Mouse (Mus musculus): Measurements from ENCODE around the gene Gemin5. TPM values are rescaled to one million over a fixed set of nuclear protein-coding genes. Genes with fewer than 3 reads are reported as not detected.

The Gemin5 gene
- polyA plus RNA-seq, 1 experiment from 2014 or later = 20.3 TPM

DNA sequence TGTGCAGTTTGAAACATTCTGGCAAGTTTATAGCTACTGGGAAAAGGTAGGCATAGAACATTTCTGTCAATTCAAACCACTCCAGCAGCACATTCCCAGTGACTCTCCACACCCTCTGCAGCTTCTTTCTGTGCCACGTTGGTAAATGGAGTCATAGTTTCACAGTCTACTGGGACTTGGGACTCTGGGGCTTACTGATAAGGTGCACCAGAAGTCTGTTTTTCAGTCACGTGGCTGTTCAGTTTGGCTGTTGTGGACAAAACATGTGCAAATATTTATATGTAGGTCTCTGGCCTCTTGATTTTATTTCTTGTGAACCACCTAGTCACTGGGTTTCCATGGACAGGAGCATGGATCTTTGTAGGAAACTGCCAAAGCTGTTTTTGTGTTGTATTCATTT lies 40.8 kb downstream of the Gemin5 start:
- Histone ChIP-seq H3K9me3 (ENCODE audit: control insufficient read depth, low read length) (no peaks in the 10 kb centered on the region), H3K4me2 (no peak overlapping the region), H3K9ac (ENCODE audit: low read length) (no peak overlapping the region), H3K4me3 (ENCODE audit: low read depth, low read length) (no peak overlapping the region), H3K27ac (ENCODE audit: low read depth, low read length) (no peak overlapping the region), H3K36me3 (ENCODE audit: control insufficient read depth, insufficient read depth, low read length) (peaks cover 17% of the 10 kb centered on the region), H3K4me1 (ENCODE audit: control insufficient read depth, insufficient read depth, low read length) (no peaks in the 10 kb centered on the region), H3K27me3 (ENCODE audit: control insufficient read depth, insufficient read depth, low read length) (no peaks in the 10 kb centered on the region)
- DNase-seq (ENCODE audit: low spot score, missing footprints) = no peak
- WGBS = 83% methylated on average over 2 of the region's 2 CpGs
- no peak for ATAC-seq (ENCODE audit: low FRiP score)

DNA sequence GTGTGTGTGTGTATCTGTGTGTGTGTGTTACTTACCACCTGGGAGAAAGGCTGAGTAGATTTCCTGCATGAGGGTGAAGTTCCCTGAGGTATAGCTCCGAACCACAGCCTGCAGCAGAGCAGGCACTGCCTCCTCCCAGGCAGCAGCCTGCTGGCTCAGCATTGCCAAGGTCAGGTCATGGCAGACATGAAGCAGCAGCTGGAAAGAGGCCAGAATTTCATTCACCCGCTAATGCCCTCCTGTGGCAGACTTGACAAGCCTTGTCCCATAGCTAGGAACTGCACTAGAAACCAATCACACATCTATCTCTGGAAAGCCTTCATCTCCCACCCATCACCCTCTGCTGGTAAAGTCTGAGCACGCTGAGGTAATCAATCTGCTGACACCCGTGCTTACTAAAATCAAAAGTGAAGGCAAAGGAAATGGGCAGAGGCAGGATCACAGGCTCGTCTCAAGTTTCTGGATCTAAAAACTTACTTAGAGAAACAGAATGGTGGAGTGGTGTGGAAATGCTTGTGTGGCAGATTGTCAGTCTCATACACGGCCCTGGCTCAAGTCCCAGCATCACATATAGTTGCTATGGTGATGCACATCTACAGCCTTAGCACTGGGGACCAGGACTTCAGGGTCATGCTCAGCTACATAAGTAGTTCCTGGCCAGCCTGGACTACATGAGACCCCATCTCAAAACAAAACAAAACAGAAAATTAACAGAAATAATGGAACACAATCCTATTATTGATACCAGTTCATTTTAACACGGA lies 41.8 kb downstream of the Gemin5 start:
- Histone ChIP-seq H3K27me3 (ENCODE audit: control insufficient read depth, insufficient read depth, low read length) (no peaks in the 10 kb centered on the region), H3K27ac (ENCODE audit: low read depth, low read length) (no peak overlapping the region), H3K36me3 (ENCODE audit: control insufficient read depth, insufficient read depth, low read length) (peaks cover 17% of the 10 kb centered on the region), H3K4me2 (no peak overlapping the region), H3K9me3 (ENCODE audit: control insufficient read depth, low read length) (no peaks in the 10 kb centered on the region), H3K4me1 (ENCODE audit: control insufficient read depth, insufficient read depth, low read length) (no peaks in the 10 kb centered on the region), H3K9ac (ENCODE audit: low read length) (no peak overlapping the region), H3K4me3 (ENCODE audit: low read depth, low read length) (no peak overlapping the region)
- DNase-seq (ENCODE audit: low spot score, missing footprints) = no peak
- no peak for ATAC-seq (ENCODE audit: low FRiP score)
- 84% methylated on average over 7 of the region's 7 CpGs for WGBS

DNA sequence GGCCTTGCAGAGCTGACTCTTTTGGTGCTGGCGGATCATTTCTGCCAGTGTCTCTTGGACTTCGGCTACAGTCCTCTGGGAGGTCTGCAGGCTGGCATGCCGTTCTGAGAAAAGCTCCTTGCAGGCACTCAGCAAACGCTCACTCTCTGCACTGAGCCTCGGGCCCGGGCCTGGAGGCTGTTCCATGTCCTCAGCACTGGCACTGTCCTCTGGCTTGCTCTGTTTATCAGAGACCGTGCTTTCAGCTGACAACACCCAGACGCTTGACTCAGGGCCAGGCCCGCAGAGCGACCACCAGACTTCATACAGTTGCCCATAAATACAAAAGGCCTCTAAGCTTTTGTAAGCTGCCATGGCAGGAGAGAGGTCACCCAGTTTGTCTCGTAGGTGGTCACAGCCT lies 43.3 kb downstream of the Gemin5 start:
- Histone ChIP-seq H3K27me3 (ENCODE audit: control insufficient read depth, insufficient read depth, low read length) (no peaks in the 10 kb centered on the region), H3K9me3 (ENCODE audit: control insufficient read depth, low read length) (no peaks in the 10 kb centered on the region), H3K9ac (ENCODE audit: low read length) (no peak overlapping the region), H3K36me3 (ENCODE audit: control insufficient read depth, insufficient read depth, low read length) (peaks cover 19% of the 10 kb centered on the region), H3K27ac (ENCODE audit: low read depth, low read length) (no peak overlapping the region), H3K4me3 (ENCODE audit: low read depth, low read length) (no peak overlapping the region), H3K4me2 (no peak overlapping the region), H3K4me1 (ENCODE audit: control insufficient read depth, insufficient read depth, low read length) (no peaks in the 10 kb centered on the region)
- WGBS = 88% methylated on average over 11 of the region's 11 CpGs
- ATAC-seq (ENCODE audit: low FRiP score) = no peak
- DNase-seq (ENCODE audit: low spot score, missing footprints) = no peak

DNA sequence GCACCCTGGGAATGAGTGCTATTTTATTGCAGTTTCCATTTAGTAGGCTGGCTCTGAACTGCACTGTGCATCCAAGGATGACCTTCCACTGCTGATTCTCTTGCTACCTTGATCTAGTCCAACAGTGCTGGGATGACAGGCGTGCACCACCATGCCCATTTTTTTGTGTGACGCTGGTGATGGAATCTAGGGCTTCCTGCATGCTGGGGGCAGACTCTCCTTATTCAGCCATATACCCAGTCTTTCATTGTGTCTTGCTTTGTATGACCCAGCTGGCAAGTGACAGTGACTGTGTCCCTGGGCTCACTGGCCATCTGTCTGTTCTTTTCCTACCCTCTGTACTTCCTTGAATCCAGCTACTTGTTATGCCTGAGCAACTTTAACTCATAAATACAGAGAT lies 44.6 kb downstream of the Gemin5 start:
- Histone ChIP-seq H3K4me3 (ENCODE audit: low read depth, low read length) (no peak overlapping the region), H3K36me3 (ENCODE audit: control insufficient read depth, insufficient read depth, low read length) (peaks cover 19% of the 10 kb centered on the region), H3K4me2 (no peak overlapping the region), H3K4me1 (ENCODE audit: control insufficient read depth, insufficient read depth, low read length) (no peaks in the 10 kb centered on the region), H3K27me3 (ENCODE audit: control insufficient read depth, insufficient read depth, low read length) (no peaks in the 10 kb centered on the region), H3K9me3 (ENCODE audit: control insufficient read depth, low read length) (no peaks in the 10 kb centered on the region), H3K27ac (ENCODE audit: low read depth, low read length) (no peak overlapping the region), H3K9ac (ENCODE audit: low read length) (no peak overlapping the region)
- no peak for ATAC-seq (ENCODE audit: low FRiP score)
- 96% methylated on average over 2 of the region's 2 CpGs for WGBS
- DNase-seq (ENCODE audit: low spot score, missing footprints) = no peak

DNA sequence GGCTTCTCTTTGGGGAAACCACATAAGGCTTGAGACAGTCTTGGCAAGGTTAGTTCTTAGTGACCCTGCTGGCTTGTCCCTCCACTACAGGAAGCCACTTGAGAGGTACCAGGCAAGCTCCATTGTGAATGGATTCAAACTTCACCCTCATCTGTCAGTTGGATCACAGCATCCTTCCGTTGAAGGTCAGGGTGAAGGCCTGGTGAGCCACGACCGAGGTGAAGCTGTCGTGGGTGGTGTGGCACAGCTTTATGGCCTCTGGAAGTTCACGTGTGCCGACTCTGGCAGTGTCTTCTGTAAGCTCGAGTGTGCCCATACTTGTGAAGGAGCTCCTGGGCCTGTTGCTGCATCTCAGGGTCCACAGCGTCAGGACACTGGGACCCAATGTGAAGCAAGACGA lies 47.0 kb downstream of the Gemin5 start:
- ATAC-seq (ENCODE audit: low FRiP score) (no peak), DNase-seq (ENCODE audit: low spot score, missing footprints) (no peak)
- Histone ChIP-seq H3K27me3 (ENCODE audit: control insufficient read depth, insufficient read depth, low read length) (no peaks in the 10 kb centered on the region), H3K4me1 (ENCODE audit: control insufficient read depth, insufficient read depth, low read length) (no peaks in the 10 kb centered on the region), H3K36me3 (ENCODE audit: control insufficient read depth, insufficient read depth, low read length) (peaks cover 22% of the 10 kb centered on the region), H3K9ac (ENCODE audit: low read length) (no peak overlapping the region), H3K4me3 (ENCODE audit: low read depth, low read length) (no peak overlapping the region), H3K9me3 (ENCODE audit: control insufficient read depth, low read length) (no peaks in the 10 kb centered on the region), H3K4me2 (no peak overlapping the region), H3K27ac (ENCODE audit: low read depth, low read length) (no peak overlapping the region)
- WGBS = 90% methylated on average over 9 of the region's 9 CpGs

DNA sequence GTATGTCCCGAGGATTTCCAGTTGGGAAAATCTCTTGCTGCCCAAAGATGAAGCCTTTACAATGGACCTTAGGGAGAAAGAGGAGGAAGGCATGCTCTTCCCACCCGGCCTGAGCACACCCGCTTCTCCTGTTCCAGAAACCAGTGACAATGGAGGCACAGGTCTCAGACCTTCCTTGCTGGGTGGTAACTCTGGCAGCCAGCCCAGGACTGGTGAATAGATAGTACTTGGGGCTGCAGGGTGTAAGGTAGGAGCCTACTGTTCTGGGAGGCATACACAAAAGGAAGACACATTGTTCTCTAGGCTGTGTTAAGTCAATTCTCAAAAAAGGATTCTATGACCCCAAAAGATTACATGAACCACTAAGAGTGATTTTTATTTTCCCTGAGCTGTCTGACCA lies 47.7 kb downstream of the Gemin5 start:
- H3K4me3 ChIP-seq (ENCODE audit: low read depth, low read length) = no peak overlapping the region
- no peak overlapping the region for H3K9ac ChIP-seq (ENCODE audit: low read length)
- WGBS = 84% methylated on average over 3 of the region's 3 CpGs
- ATAC-seq (ENCODE audit: low FRiP score) (no peak), DNase-seq (ENCODE audit: low spot score, missing footprints) (no peak)
- H3K9me3 ChIP-seq (ENCODE audit: control insufficient read depth, low read length) = no peaks in the 10 kb centered on the region
- no peaks in the 10 kb centered on the region for H3K27me3 ChIP-seq (ENCODE audit: control insufficient read depth, insufficient read depth, low read length)
- H3K4me2 ChIP-seq = no peak overlapping the region
- H3K36me3 ChIP-seq (ENCODE audit: control insufficient read depth, insufficient read depth, low read length) = peaks cover 25% of the 10 kb centered on the region
- H3K27ac ChIP-seq (ENCODE audit: low read depth, low read length) = no peak overlapping the region
- no peaks in the 10 kb centered on the region for H3K4me1 ChIP-seq (ENCODE audit: control insufficient read depth, insufficient read depth, low read length)

DNA sequence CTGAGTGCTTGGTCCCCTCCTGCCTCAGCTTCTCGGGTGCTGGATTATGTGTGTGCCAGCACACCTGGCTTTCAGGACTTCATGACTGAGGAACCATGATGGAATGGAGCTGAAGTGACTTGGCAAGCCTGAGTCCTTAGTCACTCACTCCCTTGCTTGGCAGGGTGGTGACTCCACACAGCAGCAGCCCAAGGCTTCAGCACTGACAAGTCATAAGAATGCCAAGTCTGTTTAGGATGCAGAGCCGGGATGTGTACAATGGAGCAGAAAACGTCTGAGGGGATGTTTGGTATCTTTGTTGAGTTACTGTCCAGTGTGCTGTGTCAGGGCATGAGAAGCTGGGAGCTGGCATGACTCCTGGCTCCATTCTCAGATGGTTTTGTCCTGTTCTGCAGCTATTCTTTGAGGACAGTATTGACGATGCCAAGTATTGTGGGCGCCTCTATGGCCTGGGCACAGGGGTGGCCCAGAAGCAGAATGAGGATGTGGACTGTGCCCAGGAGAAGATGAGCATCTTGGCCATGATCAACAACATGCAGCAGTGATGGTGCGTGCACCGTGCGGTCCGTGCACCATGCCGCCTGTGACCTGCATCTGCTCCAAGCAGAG lies 51.2 kb downstream of the Gemin5 start:
- no peak for ATAC-seq (ENCODE audit: low FRiP score)
- Histone ChIP-seq H3K9me3 (ENCODE audit: control insufficient read depth, low read length) (no peaks in the 10 kb centered on the region), H3K4me3 (ENCODE audit: low read depth, low read length) (no peak overlapping the region), H3K9ac (ENCODE audit: low read length) (no peak overlapping the region), H3K4me1 (ENCODE audit: control insufficient read depth, insufficient read depth, low read length) (no peaks in the 10 kb centered on the region), H3K4me2 (no peak overlapping the region), H3K27me3 (ENCODE audit: control insufficient read depth, insufficient read depth, low read length) (no peaks in the 10 kb centered on the region), H3K36me3 (ENCODE audit: control insufficient read depth, insufficient read depth, low read length) (peaks cover 29% of the 10 kb centered on the region), H3K27ac (ENCODE audit: low read depth, low read length) (no peak overlapping the region)
- WGBS = 84% methylated on average over 10 of the region's 10 CpGs
- DNase-seq (ENCODE audit: low spot score, missing footprints) = no peak

DNA sequence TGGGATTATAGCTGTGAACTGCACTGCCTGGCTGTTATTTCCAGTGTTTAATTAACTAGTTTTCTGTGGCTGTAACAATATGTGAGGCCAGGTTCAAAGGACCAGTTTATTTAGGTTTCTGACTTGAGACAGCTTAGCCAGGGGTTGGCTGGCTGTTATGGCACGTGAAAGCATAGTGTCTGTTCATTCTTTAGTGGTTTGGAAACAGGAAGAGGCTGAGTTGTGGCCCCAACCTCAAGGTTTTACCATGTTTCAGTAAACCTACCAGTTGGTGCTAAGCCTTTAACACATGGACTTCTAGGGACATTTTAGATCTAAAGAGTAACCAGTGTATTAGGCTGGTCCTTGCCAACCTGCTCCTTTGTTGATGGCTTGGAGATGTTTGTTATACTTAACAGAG lies 51.8 kb downstream of the Gemin5 start:
- no peak overlapping the region for H3K9ac ChIP-seq (ENCODE audit: low read length)
- H3K36me3 ChIP-seq (ENCODE audit: control insufficient read depth, insufficient read depth, low read length) = peaks cover 29% of the 10 kb centered on the region
- 92% methylated on average over 1 of the region's 1 CpGs for WGBS
- no peaks in the 10 kb centered on the region for H3K4me1 ChIP-seq (ENCODE audit: control insufficient read depth, insufficient read depth, low read length)
- no peaks in the 10 kb centered on the region for H3K9me3 ChIP-seq (ENCODE audit: control insufficient read depth, low read length)
- no peak for ATAC-seq (ENCODE audit: low FRiP score)
- H3K27me3 ChIP-seq (ENCODE audit: control insufficient read depth, insufficient read depth, low read length) = no peaks in the 10 kb centered on the region
- DNase-seq (ENCODE audit: low spot score, missing footprints) = no peak
- H3K4me3 ChIP-seq (ENCODE audit: low read depth, low read length) = no peak overlapping the region
- H3K4me2 ChIP-seq = no peak overlapping the region
- no peak overlapping the region for H3K27ac ChIP-seq (ENCODE audit: low read depth, low read length)

DNA sequence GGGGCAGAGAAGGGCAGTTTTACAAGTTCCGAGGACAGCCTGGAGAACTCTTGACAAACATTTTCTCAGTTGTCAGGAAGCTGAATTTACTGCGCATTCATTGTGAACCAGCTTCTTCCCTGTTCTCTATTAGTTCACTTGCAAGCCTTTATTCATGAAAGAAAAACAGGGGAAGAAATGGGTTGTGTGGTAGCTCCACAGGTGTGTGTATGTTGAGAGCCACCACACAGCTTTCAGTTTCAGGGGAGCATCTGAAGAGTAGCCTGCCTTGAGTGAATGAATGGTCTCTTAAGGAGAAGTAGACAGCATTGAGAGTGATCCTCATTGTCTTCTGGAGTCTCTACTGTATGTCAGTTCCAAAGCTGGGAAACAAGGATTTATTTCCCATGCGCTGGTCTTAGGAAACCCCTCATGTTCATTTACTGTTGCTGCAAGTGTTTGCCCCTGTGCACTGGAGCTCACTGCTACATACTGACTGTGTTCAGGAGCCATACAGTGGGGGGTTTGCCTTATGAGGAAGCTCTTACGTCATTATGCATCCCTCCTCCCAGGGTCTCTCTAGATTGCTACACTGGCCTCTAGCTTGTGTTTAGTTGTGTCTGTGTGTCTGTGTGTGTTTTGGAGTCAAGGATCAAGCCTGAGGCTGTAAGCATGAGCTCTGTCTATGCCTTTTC lies 60.5 kb downstream of the Gemin5 start:
- H3K9ac ChIP-seq (ENCODE audit: low read length) = no peak overlapping the region
- WGBS = 90% methylated on average over 4 of the region's 4 CpGs
- H3K27me3 ChIP-seq (ENCODE audit: control insufficient read depth, insufficient read depth, low read length) = no peaks in the 10 kb centered on the region
- H3K4me2 ChIP-seq = no peak overlapping the region
- ATAC-seq (ENCODE audit: low FRiP score) (no peak), DNase-seq (ENCODE audit: low spot score, missing footprints) (no peak)
- H3K4me1 ChIP-seq (ENCODE audit: control insufficient read depth, insufficient read depth, low read length) = peaks cover 7% of the 10 kb centered on the region
- no peaks in the 10 kb centered on the region for H3K9me3 ChIP-seq (ENCODE audit: control insufficient read depth, low read length)
- H3K36me3 ChIP-seq (ENCODE audit: control insufficient read depth, insufficient read depth, low read length) = peaks cover 15% of the 10 kb centered on the region
- H3K27ac ChIP-seq (ENCODE audit: low read depth, low read length) = no peak overlapping the region
- H3K4me3 ChIP-seq (ENCODE audit: low read depth, low read length) = no peak overlapping the region
